8 mouse cellular contexts compared by ENCODE assay signal in genomic region chr13:52981441-52982281, GRCm38 (mm10). TPM values are rescaled to one million over a fixed set of nuclear protein-coding genes. Genes with fewer than 3 reads are reported as not detected.
A peak's percentile ranks its signal among the peaks of the same experiment; 100 is the strongest.
DNase-seq lines count a peak whose midpoint lies in the region; ATAC-seq and TF ChIP-seq lines count a peak whose summit lies in the region.

No protein-coding gene starts in this region.

- H3K27me3 ChIP-seq in forebrain, embryonic 12.5 days = peaks cover 33% of the 10 kb centered on the region
- H3K27me3 ChIP-seq in lung, embryonic 16.5 days (ENCODE audit: control insufficient read depth, insufficient read depth, low read depth, low read length) = no peaks in the 10 kb centered on the region

- H3K4me2 ChIP-seq in forebrain, embryonic 12.5 days = peak overlapping the region; percentile 84
- peak overlapping the region; percentile 100 for H3K4me2 ChIP-seq in lung, embryonic 16.5 days (ENCODE audit: low read depth, low read length)

- peak overlapping the region; percentile 96 to 98 for H3K4me3 ChIP-seq in ES-E14 (ENCODE audit: insufficient read depth in 1 of 2, low read depth in 1 of 2, low read length in 2 of 2, poor library complexity in 1 of 2, severe bottlenecking in 1 of 2)
- peak overlapping the region; percentile 82 for H3K4me3 ChIP-seq in forebrain, embryonic 12.5 days (replicated peaks)
- peak overlapping the region; percentile 86 for H3K4me3 ChIP-seq in lung, embryonic 16.5 days (ENCODE audit: low read length)
- peak overlapping the region; percentile 88 for H3K4me3 ChIP-seq in olfactory bulb, adult 2 months (ENCODE audit: insufficient read depth, low read depth, low read length)

- in situ Hi-C loops in ES-E14 (cut with MboI; ENCODE audit: low sequenced_read_pairs in 2 of 2, unreplicated experiment in 2 of 2) = loop anchor here (10.0 to 25.0 kb wide), 3 partner anchors 147 to 269 kb away; no protein-coding TSS in a partner anchor

- intact Hi-C loops in heart, postnatal 10 days (cut with DNase I) = loop anchor here (2.0 to 5.0 kb wide), 4 partner anchors 53 to 217 kb away; partner anchors contain the start of gene Auh

- TF ChIP-seq POLR2A in olfactory bulb, adult 2 months (IDR thresholded peaks at IDR 0.05; ENCODE audit: insufficient read depth, low read depth, low read length) = no peak; the same call in 1 of the 2 replicates

- no peak for TF ChIP-seq CTCF in olfactory bulb, adult 2 months (IDR thresholded peaks at IDR 0.05; ENCODE audit: insufficient read depth, low read depth, low read length)

- H3K36me3 ChIP-seq in ES-E14 (ENCODE audit: control insufficient read depth, insufficient read depth, low read length, poor library complexity, severe bottlenecking) = no peaks in the 10 kb centered on the region
- no peaks in the 10 kb centered on the region for H3K36me3 ChIP-seq in forebrain, embryonic 12.5 days (replicated peaks)
- no peaks in the 10 kb centered on the region for H3K36me3 ChIP-seq in lung, embryonic 16.5 days (ENCODE audit: control insufficient read depth, insufficient read depth, low read length)

- H3K9me3 ChIP-seq in ES-E14 (ENCODE audit: control insufficient read depth, insufficient read depth, low read depth, low read length) = no peaks in the 10 kb centered on the region
- no peaks in the 10 kb centered on the region for H3K9me3 ChIP-seq in forebrain, embryonic 12.5 days
- no peaks in the 10 kb centered on the region for H3K9me3 ChIP-seq in lung, embryonic 16.5 days (ENCODE audit: control insufficient read depth, low read length)

- no peak overlapping the region for H3K27ac ChIP-seq in ES-E14 (ENCODE audit: insufficient read depth, low read depth, low read length, poor library complexity, severe bottlenecking)
- no peak overlapping the region for H3K27ac ChIP-seq in forebrain, embryonic 12.5 days
- H3K27ac ChIP-seq in lung, embryonic 16.5 days (ENCODE audit: low read length) = peak overlapping the region; percentile 66
- no peak overlapping the region for H3K27ac ChIP-seq in olfactory bulb, adult 2 months (ENCODE audit: insufficient read depth, low read depth, low read length)

- peak; percentile 12 for ATAC-seq in forebrain, embryonic 12.5 days (ENCODE audit: low FRiP score)
- peak; percentile 3; the same call in 1 of the 2 replicates for ATAC-seq in lung, embryonic 16.5 days (ENCODE audit: low read depth)

- peak overlapping the region; percentile 76 for H3K9ac ChIP-seq in ES-E14 (ENCODE audit: insufficient read depth, low read depth, low read length, poor library complexity, severe bottlenecking)
- H3K9ac ChIP-seq in forebrain, embryonic 12.5 days = peak overlapping the region; percentile 82
- H3K9ac ChIP-seq in lung, embryonic 16.5 days (ENCODE audit: low read length) = peak overlapping the region; percentile 76

- WGBS in forebrain, embryonic 12.5 days = 1% methylated on average over 51 of the region's 51 CpGs
- 1% methylated on average over 51 of the region's 51 CpGs for WGBS in lung, embryonic 16.5 days
- WGBS in olfactory bulb, adult 2 months = 1% methylated on average over 51 of the region's 51 CpGs

- peaks cover 0 to 2% of the 10 kb centered on the region in 2 experiments; a peak in 2 of 4 replicates for H3K4me1 ChIP-seq in ES-E14 (ENCODE audit: control insufficient read depth in 2 of 2, insufficient read depth in 2 of 2, low read length in 2 of 2, poor library complexity in 1 of 2)
- peaks cover 34% of the 10 kb centered on the region for H3K4me1 ChIP-seq in forebrain, embryonic 12.5 days
- H3K4me1 ChIP-seq in lung, embryonic 16.5 days (replicated peaks; ENCODE audit: control insufficient read depth, insufficient read depth, low read length) = peaks cover 18% of the 10 kb centered on the region
- peaks cover 15% of the 10 kb centered on the region for H3K4me1 ChIP-seq in olfactory bulb, adult 2 months (ENCODE audit: control insufficient read depth, insufficient read depth, low read length)

- no peak for DNase-seq in ES-E14 (ENCODE audit: low read depth, low spot score)
- peak; percentile 73 to 77 for DNase-seq in adrenal gland, postnatal 36 days
- peak; percentile 67 to 70 for DNase-seq in heart, postnatal 10 days
- peak; percentile 32 to 33 for DNase-seq in layer of hippocampus, adult 8-10 months (ENCODE audit: low spot score in 2 of 2)
- peak; percentile 51 for DNase-seq in urinary bladder, adult 2 months (ENCODE audit: low spot score)

TF ChIP-seq in ES-E14, 5 proteins besides CTCF, POLR2A, EP300 and RAD21:
- TF ChIP-seq CHD2 (IDR thresholded peaks at IDR 0.05; ENCODE audit: low read depth, low read length) (no peak), MAFK (IDR thresholded peaks at IDR 0.05; ENCODE audit: insufficient read depth, low read depth, low read length) (no peak), HCFC1 (IDR thresholded peaks at IDR 0.05; ENCODE audit: borderline replicate concordance, insufficient read depth, low read length) (no peak), ZNF384 (IDR thresholded peaks at IDR 0.05; ENCODE audit: low read depth, low read length) (no peak), ZC3H11A (IDR thresholded peaks at IDR 0.05; ENCODE audit: borderline replicate concordance, low read depth, low read length) (no peak)

RNA-seq across cellular contexts. Expression of gene Nfil3, which starts 0.8 kb away (rescaled TPM):
- 3.9 and 5.8 TPM in 2 replicates for total RNA-seq in ES-E14 (2012; rRNA removed)
- 10 to 100 TPM; 48.9 to 83.1 TPM for total RNA-seq in adrenal gland, postnatal 36 days (2021)
- polyA plus RNA-seq in forebrain, embryonic 12.5 days (2016; fragmentation: Nextera tagmentation; extraction: Ambion mirVana) = 27.3 and 28.8 TPM in 2 replicates
- 10 to 100 TPM; 27.3 to 27.9 TPM for total RNA-seq in heart, postnatal 10 days (2021)
- 10 to 100 TPM in 3 of 4 experiments, 1 to 10 TPM in 1; 9.8 to 16.8 (median 15.8) TPM for total RNA-seq in layer of hippocampus, adult 8-10 months (2022)
- polyA plus RNA-seq in lung, embryonic 16.5 days (2015; fragmentation: Nextera tagmentation; extraction: Ambion mirVana) = 19.9 and 20.8 TPM in 2 replicates
- not detected in 2 replicates for polyA plus RNA-seq in olfactory bulb, adult 2 months (2012; ENCODE audit: insufficient read depth, insufficient read length, low replicate concordance, missing spikeins)
- polyA plus RNA-seq in urinary bladder, adult 2 months (2012; rRNA removed) = 1.7 and 1.9 TPM in 2 replicates

RNA-seq across cellular contexts. Expression of gene Auh, which starts 52.2 kb away (rescaled TPM):
- total RNA-seq in ES-E14 (2012; rRNA removed) = 14.5 and 16.8 TPM in 2 replicates
- total RNA-seq in adrenal gland, postnatal 36 days (2021) = 100 to 1,000 TPM; 130 to 159 TPM
- 38.9 and 42.7 TPM in 2 replicates for polyA plus RNA-seq in forebrain, embryonic 12.5 days (2016; fragmentation: Nextera tagmentation; extraction: Ambion mirVana)
- 10 to 100 TPM; 74.1 to 75.8 TPM for total RNA-seq in heart, postnatal 10 days (2021)
- total RNA-seq in layer of hippocampus, adult 8-10 months (2022) = 100 to 1,000 TPM; 103 to 112 (median 107) TPM
- 44.6 TPM in 2 replicates for polyA plus RNA-seq in lung, embryonic 16.5 days (2015; fragmentation: Nextera tagmentation; extraction: Ambion mirVana)
- polyA plus RNA-seq in olfactory bulb, adult 2 months (2012; ENCODE audit: insufficient read depth, insufficient read length, low replicate concordance, missing spikeins) = not detected in 2 replicates
- 48.5 and 57.3 TPM in 2 replicates for polyA plus RNA-seq in urinary bladder, adult 2 months (2012; rRNA removed)
